Mouse (Mus musculus): Measurements from ENCODE around the gene Art1.
A peak's percentile ranks its signal among the peaks of the same experiment; 100 is the strongest.

Gene Art1

DNA sequence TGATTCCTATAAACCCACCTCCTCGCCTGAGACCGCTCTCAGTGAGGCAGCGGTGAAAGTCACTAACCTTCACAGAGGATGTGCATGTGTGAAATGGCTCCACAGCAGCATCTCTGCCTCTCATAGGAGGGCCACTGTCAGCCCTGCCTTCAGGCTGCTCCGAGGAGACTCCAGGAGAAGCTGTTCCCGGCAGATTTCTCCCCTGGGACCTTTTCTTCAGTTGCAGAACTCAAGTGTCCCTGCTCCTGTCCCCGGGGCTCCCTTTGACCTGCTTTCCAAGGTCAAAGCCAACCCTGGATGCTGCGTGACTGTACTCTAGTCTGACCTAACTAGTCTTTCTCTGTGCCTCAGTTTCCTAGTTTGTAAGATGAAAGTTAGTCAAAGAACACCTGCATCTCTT, 7.6 kb downstream of the Art1 start, which contains the start of gene Art5:
Gene Art5, minus strand, starts transcription at position 319 of the 400 bp plus-strand sequence.
- DNase-seq (ENCODE audit: low spot score) = no peak

DNA sequence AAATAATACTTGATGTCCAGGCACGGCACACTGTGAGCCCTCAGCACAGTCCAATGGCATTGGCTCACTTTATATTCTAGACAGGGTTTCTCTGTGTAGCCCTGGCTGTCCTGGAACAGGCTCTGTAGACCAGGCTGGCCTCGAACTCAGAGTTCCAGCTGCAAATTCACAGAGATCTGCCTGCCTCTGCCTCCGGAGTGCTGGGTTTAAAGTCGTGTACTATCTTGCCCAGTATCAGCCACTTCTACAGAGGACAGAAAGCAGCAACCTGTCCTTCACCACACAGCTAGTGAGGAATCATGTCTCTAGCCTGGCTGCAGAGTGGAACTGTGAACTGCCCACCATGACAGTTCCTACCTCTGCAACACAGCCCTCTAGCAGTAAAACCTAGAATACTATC, 8.2 kb downstream of the Art1 start:
- no peak for DNase-seq (ENCODE audit: low spot score)

DNA sequence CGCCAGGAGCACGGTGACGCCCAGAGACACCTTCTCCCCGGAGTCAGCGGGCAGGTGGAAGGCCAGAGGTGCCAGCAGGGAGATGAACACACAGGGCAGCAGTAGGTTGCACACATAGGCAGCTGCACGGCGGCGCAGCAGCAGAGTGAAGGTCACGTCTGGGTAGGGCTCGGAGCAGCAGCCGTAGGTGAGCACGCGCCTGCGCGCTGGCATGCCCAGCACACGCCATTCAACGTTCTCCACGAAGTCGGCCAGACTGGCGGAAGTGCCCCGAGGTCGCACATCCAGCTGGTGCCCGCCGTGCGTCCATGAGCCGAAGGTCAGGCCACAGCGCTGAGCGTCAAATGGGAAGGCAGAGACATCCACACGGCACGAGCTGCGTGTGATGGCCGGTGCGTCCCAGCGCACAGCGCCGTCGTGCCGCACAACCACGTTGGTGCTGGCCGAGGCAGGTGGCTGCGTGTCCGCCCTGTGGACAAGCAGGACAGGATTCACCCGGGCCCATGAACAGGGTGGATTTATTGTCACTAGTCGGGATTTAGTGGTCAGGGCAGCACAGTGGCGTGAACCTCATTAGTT, 11.7 kb downstream of the Art1 start:
- DNase-seq (ENCODE audit: low spot score) = no peak

DNA sequence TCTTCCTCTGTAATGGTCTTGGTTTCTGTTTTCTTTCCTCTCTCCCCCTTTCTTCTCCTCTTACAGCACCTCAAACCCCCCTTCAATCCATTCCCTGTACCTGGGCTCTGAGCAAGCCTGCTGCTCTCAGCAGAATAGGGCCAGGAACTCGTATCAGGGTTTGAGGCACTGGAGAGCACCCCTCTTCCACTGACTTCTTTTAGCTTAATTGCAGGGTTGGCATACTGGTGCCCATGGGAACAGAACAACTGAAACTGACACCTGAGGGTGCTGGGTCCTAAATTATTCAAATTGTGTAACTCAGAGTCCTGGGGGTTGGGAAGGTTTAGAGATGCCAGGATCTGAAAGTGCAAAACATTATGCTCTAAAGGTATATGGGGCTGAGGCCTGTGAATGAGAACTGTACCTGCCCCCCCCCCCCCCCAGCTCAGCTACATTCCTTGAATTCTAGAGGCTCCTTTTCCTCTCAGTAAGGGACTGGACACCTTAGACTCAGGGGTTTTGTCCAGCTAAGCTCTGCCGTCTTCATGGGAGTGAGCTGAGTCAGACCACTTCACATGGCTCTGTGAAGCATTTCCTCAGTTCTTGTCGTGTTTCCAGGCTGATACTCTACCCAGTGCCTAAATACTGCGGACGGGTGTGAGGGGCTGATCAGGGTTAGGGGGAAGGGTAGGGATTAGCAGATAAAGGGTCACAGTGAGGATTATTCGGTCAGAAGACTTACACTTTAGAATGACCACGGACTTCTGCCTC, 15.2 kb downstream of the Art1 start, which contains the start of gene Chrna10:
Gene Chrna10, minus strand, starts transcription at position 250 of the 753 bp plus-strand sequence.
- no peak for DNase-seq (ENCODE audit: low spot score)

DNA sequence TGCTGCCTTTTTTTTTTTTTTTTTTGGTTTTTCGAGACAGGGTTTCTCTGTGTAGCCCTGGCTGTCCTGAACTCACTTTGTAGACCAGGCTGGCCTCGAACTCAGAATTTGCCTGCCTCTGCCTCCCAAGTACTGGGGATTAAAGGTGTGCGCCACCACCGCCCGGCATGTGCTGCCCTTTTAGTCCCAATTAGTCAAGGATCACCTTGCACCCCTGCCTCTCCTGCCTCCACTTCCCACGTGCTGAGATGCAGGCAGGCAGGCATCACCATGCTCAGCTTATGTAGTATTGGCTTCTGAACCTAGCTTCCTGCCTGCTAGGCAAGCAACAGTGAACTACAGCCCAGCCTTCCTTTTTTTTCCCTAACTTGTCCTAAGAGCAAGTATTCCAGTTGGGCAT, 15.8 kb downstream of the Art1 start:
- DNase-seq (ENCODE audit: low spot score) = no peak

DNA sequence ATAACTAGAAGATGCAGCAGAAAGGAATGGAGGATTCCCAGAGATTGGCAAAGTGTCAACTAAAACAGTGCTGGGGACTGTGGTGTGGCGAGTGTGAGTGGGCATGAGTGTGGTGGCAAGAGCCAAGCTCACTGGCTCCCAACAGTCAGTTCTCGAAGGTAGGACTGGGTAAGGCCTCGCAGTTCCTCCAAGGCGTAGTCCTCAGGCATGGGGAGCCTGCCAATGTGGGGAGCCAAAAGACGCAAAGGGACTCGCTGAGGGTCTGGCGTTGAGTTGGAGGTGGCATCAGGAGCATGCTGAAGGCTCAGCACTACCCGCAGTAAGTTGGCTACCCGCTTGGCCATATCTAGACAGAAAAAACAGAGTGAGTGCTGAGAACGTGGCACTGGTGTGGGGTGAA, 18.8 kb downstream of the Art1 start:
- DNase-seq (ENCODE audit: low spot score) = no peak

DNA sequence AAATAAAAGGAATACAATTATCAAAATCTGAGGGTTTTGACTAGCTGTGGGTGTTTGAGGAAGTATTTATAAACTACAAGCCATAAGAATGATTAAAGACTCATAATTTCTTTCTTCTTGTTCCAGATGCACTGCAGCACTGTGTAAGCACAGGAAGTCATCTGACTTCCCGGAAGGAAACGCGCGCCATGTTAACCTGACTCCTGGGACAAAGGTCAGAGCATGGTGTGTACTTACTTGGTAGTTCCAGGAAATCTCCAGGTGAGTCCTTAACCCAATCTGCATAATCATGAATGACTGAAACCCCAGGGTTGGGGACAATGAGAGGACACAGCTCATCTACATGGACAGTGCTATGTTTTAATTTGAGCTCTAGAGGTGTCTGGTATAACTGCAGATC, 30.9 kb downstream of the Art1 start:
- no peak for DNase-seq (ENCODE audit: low spot score)

DNA sequence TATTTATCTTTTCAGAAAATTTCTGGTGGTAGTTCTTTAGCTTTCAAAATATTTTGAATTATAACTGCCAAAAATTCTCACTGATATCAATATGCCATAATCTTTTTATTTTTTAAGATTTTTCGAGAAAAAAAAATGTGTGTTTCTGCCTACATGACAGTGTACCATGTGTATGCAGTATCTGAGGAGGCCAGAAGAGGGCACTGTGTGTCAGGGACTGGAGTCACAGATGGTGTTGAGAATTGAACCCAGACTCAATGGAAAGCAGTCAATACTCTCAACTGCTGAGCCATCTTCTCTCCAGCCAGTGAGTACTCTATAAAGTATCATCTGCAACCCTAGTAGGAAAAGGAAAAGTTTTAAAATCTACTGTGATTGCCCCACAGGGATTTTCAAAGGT, 35.9 kb downstream of the Art1 start:
- DNase-seq (ENCODE audit: low spot score) = peak; percentile 73

DNA sequence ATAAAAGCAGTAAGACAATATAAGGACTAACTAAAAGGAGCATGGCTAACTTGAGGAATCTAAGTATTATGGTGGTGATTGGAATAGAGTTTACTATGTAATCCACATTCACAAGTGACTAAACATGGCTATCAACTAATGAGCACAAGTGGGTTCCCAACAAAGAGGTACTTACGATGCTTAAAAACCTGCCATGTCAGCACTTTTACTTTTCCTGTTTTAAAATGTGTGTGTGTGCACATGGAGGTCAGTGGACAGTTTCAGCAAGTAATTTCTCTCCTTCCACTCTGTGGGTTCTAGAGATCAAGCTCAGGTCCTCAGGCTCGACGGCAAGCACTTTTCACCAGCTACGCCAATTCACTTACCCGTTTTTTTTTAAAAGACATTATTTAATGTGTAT, 36.4 kb downstream of the Art1 start:
- DNase-seq (ENCODE audit: low spot score) = no peak

DNA sequence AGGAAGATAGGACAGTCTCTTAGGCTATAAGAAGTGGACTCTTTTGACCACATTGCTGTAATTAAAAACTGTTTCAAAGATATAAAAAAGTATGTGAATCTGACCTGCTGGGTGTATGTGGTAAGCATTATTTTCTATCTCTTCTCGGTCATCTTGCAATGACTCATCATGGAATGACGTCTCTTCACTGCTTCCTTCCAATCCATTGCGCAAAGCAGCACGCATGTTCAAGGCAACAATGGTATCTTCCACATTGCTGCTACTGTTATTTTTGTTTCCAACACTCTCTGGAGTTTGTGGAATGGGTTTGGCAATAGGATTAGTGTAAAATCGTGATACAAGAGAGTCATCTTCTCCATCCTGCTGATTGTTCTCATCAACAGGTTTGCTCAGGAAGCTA, 52.1 kb downstream of the Art1 start:
- DNase-seq (ENCODE audit: low spot score) = no peak
